Mouse (Mus musculus) adrenal gland, adult 2 months (tissue): ENCODE results near the gene Bricd5. TPM values are rescaled to one million over a fixed set of nuclear protein-coding genes. Genes with fewer than 3 reads are reported as not detected.
"Not testable (repeated sequence)": the region's sequence is repeated elsewhere in the genome, so short reads cannot be mapped to it uniquely, and the experiment has no call there.

Experiments used
- DNase-seq: peaks from one replicate; pipeline ENCODE4 v3.0.0; 2021
- long read RNA-seq: library from polyadenylated mRNA; stranded (forward); transcript quantifications from one replicate; pipeline ENCODE4 v2.0.0, GENCODE M21; 2021
- polyA plus RNA-seq: library from polyadenylated mRNA; depleted of rRNA; stranded (reverse); fragments of >200 nt; gene quantifications from 2 replicates; pipeline ENCODE4 v1.2.3, GENCODE M21; 2012; rRNA removed
- total RNA-seq, 2 experiments: library from RNA; stranded (reverse); gene quantifications; 2 replicates each; pipeline ENCODE4 v1.2.3; 2021

Bricd5 gene
- total RNA-seq (under 1 TPM; 0.38 to 0.69 TPM), polyA plus RNA-seq (0.57 and 0.67 TPM in 2 replicates)
- long read RNA-seq, partial matches to known transcripts: 0 of 1 reads
- long read RNA-seq, other reads (novel, unspliced or antisense): 1 of 1 reads

GRCm38 (mm10) chr17:24473612-24474275 lies at the start of gene Bricd5:
Bricd5 (plus strand) TSS chr17:24473884.
- DNase-seq: no peak

GRCm38 (mm10) chr17:24424489-24424888 lies 49.2 kb upstream of the Bricd5 start:
- DNase-seq: no peak

- not testable (repeated sequence) for DNase-seq
Measured at GRCm38 (mm10) chr17:24425326-24425725, 48.4 kb upstream of the Bricd5 start.

- DNase-seq: no peak
Measured at GRCm38 (mm10) chr17:24425905-24426304, 47.8 kb upstream of the Bricd5 start.

GRCm38 (mm10) chr17:24426471-24427169 lies 47.1 kb upstream of the Bricd5 start, which contains the start of gene Eci1:
Eci1 (plus strand) TSS chr17:24426641.
- peak; percentile 99 for DNase-seq

GRCm38 (mm10) chr17:24427170-24427557 lies 46.5 kb upstream of the Bricd5 start:
- DNase-seq: peak; percentile 53

- peak; percentile 58 for DNase-seq
Measured at GRCm38 (mm10) chr17:24429201-24429983, 44.3 kb upstream of the Bricd5 start.

GRCm38 (mm10) chr17:24437016-24437415 lies 36.7 kb upstream of the Bricd5 start:
- DNase-seq: peak; percentile 37

- DNase-seq: peak; percentile 52
Measured at GRCm38 (mm10) chr17:24440377-24440776, 33.3 kb upstream of the Bricd5 start.

- no peak for DNase-seq
Measured at GRCm38 (mm10) chr17:24441148-24441547, 32.5 kb upstream of the Bricd5 start.

GRCm38 (mm10) chr17:24442107-24442506 lies 31.6 kb upstream of the Bricd5 start:
- DNase-seq: no peak

GRCm38 (mm10) chr17:24442632-24443155 lies 31.0 kb upstream of the Bricd5 start, which contains the start of gene Dnase1l2:
Dnase1l2 (minus strand) TSS chr17:24443105.
- DNase-seq: no peak

GRCm38 (mm10) chr17:24443409-24443808 lies 30.3 kb upstream of the Bricd5 start:
- no peak for DNase-seq

- DNase-seq: no peak
Measured at GRCm38 (mm10) chr17:24446590-24446989, 27.1 kb upstream of the Bricd5 start.

GRCm38 (mm10) chr17:24449507-24449906 lies 24.2 kb upstream of the Bricd5 start:
- no peak for DNase-seq

GRCm38 (mm10) chr17:24451220-24451619 lies 22.5 kb upstream of the Bricd5 start:
- DNase-seq: no peak

- peak; percentile 57 for DNase-seq
Measured at GRCm38 (mm10) chr17:24453372-24453771, 20.3 kb upstream of the Bricd5 start.

GRCm38 (mm10) chr17:24454218-24454755 lies 19.4 kb upstream of the Bricd5 start:
- no peak for DNase-seq

GRCm38 (mm10) chr17:24454756-24455522 lies 18.7 kb upstream of the Bricd5 start:
- peak; percentile 100 for DNase-seq

- DNase-seq: not testable (repeated sequence)
Measured at GRCm38 (mm10) chr17:24455523-24456206, 18.0 kb upstream of the Bricd5 start.
